9 mouse cellular contexts compared by ENCODE assay signal in the genomic region with DNA sequence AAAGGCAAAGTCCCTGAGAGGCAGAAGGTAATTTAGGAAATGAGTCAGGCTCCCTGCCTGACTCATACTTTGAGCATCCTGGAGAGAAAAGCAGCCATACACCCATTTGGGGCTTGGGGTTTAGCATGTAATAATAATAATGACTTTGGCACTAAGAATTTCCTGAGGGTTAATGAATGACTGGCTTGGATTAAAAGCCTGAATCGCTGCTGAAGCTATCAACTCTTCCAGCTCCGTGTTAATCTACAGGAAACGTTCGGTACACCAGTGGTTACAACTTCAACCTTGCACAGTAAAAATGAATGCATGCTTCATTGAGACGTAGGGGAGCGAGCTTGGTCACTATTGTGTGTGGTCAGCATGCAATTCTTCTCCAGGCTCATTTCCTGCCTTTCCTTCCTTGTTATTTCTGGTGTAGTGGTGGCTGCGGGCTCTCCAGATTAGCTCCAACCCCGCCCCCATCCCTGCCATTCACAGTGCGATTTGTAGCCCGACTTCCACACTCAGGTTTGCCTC.
DNase-seq lines count a peak whose midpoint lies in the region; ATAC-seq and TF ChIP-seq lines count a peak whose summit lies in the region.
"Had no signal": no experiment of that assay in that cellular context is flagged by ENCODE, and none has a peak within 500 bp of the region (broad histone marks: within the 10 kb centered on the region; RNA-seq: fewer than 3 reads in every experiment).

No protein-coding gene starts in this region.

- peaks cover 20% of the 10 kb centered on the region for H3K4me1 ChIP-seq in lung, embryonic 15.5 days
- peaks cover 10% of the 10 kb centered on the region for H3K4me1 ChIP-seq in lung, adult 2 months (ENCODE audit: control insufficient read depth, insufficient read depth, low read length)
- H3K4me1 ChIP-seq in heart, embryonic 13.5 days, result peaks cover 21% of the 10 kb centered on the region
- H3K4me1 ChIP-seq: stomach, embryonic 15.5 days had no signal

- DNase-seq in lung, adult 2 months, result no peak
- peak; percentile 36 to 48 for DNase-seq in kidney, postnatal 36 days
- no peak for DNase-seq in retina, embryonic 14.5 days (ENCODE audit: low spot score)
- no peak for DNase-seq in adrenal gland, postnatal 4 days (ENCODE audit: low spot score in 2 of 2)
- DNase-seq in gastrocnemius, postnatal 10 days, result no peak
- no peak for DNase-seq in neural tube, embryonic 10.5 days (ENCODE audit: extremely low spot score, low spot score)

- peak overlapping the region; percentile 38 for H3K27ac ChIP-seq in lung, embryonic 15.5 days
- peak overlapping the region; percentile 81 for H3K27ac ChIP-seq in heart, embryonic 13.5 days (replicated peaks)
- H3K27ac ChIP-seq: stomach, embryonic 15.5 days had no signal

- no peak for TF ChIP-seq POLR2A in lung, adult 2 months (IDR thresholded peaks at IDR 0.05; ENCODE audit: borderline replicate concordance, extremely low read depth, low read depth, low read length)

- peak; percentile 10; the same call in 1 of the 2 replicates for ATAC-seq in lung, embryonic 15.5 days (ENCODE audit: borderline replicate concordance, extremely low read depth, low FRiP score, low TSS enrichment)
- ATAC-seq in heart, embryonic 13.5 days (ENCODE audit: extremely low read depth, insufficient number of reproducible peaks, low FRiP score, low TSS enrichment), result 0 out of 2 replicates have a peak, but pooled peaks have one; percentile 16

- no peaks in the 10 kb centered on the region for H3K27me3 ChIP-seq in lung, embryonic 15.5 days
- H3K27me3 ChIP-seq in heart, embryonic 13.5 days (replicated peaks), result no peaks in the 10 kb centered on the region
- H3K27me3 ChIP-seq: stomach, embryonic 15.5 days had no signal

- no peaks in the 10 kb centered on the region for H3K9me3 ChIP-seq in lung, embryonic 15.5 days
- no peaks in the 10 kb centered on the region for H3K9me3 ChIP-seq in heart, embryonic 13.5 days
- H3K9me3 ChIP-seq: stomach, embryonic 15.5 days had no signal

- 44% methylated on average over 10 of the region's 10 CpGs for WGBS in lung, embryonic 15.5 days
- 18% methylated on average over 10 of the region's 10 CpGs for WGBS in lung, adult 2 months
- WGBS in heart, embryonic 13.5 days, result 37% methylated on average over 10 of the region's 10 CpGs

- H3K4me3 ChIP-seq in lung, embryonic 15.5 days, result no peak overlapping the region
- H3K4me3 ChIP-seq in lung, adult 2 months (replicated peaks; ENCODE audit: extremely low read depth, low read depth, low read length), result no peak overlapping the region
- H3K4me3 ChIP-seq in heart, embryonic 13.5 days, result no peak overlapping the region
- H3K4me3 ChIP-seq: stomach, embryonic 15.5 days had no signal

- H3K4me2 ChIP-seq in lung, embryonic 15.5 days, result no peak overlapping the region
- no peak overlapping the region for H3K4me2 ChIP-seq in heart, embryonic 13.5 days
- H3K4me2 ChIP-seq: stomach, embryonic 15.5 days had no signal

- no peak overlapping the region for H3K9ac ChIP-seq in lung, embryonic 15.5 days
- H3K9ac ChIP-seq in heart, embryonic 13.5 days, result no peak overlapping the region
- H3K9ac ChIP-seq: stomach, embryonic 15.5 days had no signal

- no peak for TF ChIP-seq CTCF in lung, adult 2 months (IDR thresholded peaks at IDR 0.05; ENCODE audit: insufficient read depth, low read length)

- no peaks in the 10 kb centered on the region for H3K36me3 ChIP-seq in lung, embryonic 15.5 days
- H3K36me3 ChIP-seq in heart, embryonic 13.5 days, result no peaks in the 10 kb centered on the region
- H3K36me3 ChIP-seq: stomach, embryonic 15.5 days had no signal

Comparison
In these comparisons a context has a peak if more than half of its experiments do, and no peak if none do; other contexts are left out.
1. DNase-seq: peak in kidney, postnatal 36 days (2 of 2); none in lung, adult 2 months (single experiment), retina, embryonic 14.5 days (single experiment), adrenal gland, postnatal 4 days (0 of 2), gastrocnemius, postnatal 10 days (single experiment) and neural tube, embryonic 10.5 days (single experiment).